Mouse (Mus musculus) cerebellum, adult 11 months (tissue): ENCODE measurements at regions not wholly inside any gene's neighbourhood (a gene's known extent, or its start where the extent isn't known, plus 50 kb on each side); places are given as distances from the start of the nearest gene placed in this dataset.

Source experiments
- DNase-seq: peaks from one replicate; pipeline ENCODE4 v3.0.0; 2022

DNA sequence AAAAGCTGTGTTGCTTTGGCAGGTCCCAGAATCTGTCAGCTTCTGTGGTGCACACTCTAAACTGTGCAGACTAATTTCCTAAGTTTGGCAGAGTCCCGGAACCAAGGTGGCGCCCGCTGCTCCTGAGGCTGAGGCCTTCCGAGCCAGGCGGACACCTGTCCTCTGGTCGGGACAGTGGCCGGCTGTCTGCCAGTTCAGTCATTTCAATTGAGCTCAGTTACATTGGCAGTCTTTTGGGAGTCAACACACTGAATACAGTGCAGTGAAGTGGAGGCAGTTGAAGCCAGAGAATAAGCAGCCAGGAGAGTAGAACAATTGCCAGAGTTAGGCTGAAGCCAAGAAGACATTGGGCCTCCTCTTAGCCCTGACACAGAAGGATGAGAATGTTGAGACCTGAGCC, 164.2 kb downstream of the Cdh19 start:
- peak; percentile 1 for DNase-seq

DNA sequence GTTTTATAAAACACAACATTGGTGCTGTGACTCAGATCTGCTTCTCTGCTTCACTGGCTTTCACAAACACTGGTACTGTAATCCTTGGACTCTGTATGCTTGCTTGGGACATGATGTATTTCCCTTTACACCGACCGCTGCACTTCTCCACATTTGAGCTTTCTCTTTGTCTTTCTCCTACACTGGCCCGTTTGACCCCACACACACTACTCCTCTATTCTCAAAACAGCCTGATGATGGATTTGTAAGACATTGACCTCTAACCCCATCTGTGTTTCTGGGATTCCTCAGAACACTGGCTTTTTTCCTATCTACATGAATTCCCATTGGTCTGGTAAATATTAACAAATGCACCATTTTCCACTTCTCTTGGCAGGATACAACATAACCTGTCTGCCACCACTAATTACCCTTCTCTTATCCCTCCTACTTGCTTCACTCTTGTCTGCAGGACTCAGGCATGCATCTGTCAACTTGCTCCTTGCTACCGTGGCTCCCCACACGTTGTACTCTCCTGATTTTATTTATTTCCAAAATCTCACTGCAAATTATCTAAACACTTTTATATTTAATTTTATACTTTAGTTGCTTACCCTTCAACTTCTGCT, 178.1 kb downstream of the Cdh19 start:
- no peak for DNase-seq

DNA sequence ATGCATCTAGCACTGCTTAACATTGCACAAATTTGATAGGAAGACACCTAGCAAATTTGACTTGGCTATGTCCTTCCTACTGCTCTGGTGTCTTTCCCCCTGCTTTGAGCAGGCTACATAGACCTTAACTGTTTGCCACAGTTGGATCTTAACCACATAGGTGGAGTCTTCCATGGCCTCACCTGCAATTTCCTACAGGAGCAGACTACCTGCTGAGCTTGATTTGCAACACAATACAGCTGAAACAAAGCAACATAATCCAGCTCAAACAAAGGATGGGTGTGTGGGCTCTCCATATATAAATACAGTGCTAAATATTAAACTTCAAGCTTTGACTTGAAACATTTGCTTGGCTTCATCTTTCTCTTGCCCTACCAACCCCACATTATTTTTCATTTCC, 186.8 kb downstream of the Cdh19 start:
- no peak for DNase-seq

DNA sequence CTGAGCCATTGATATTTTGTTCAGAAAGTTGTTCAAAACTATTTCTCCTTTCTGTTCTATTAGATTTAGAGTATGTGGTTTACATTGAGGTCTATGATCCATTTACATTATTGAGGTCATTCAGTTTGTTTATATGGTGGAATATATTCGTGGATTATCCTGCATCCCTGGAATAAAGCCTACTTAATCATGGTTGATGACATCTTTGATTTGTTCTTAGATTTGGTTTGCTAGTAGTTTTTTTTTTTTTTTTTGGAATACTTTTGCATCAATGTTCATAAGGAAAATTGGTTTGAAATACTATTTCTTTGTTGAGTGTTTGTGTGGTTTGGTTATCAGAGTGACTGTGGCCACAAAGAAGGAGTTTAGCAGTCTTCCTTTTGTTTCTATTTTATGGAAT, 202.0 kb downstream of the Cdh19 start:
- no peak for DNase-seq

DNA sequence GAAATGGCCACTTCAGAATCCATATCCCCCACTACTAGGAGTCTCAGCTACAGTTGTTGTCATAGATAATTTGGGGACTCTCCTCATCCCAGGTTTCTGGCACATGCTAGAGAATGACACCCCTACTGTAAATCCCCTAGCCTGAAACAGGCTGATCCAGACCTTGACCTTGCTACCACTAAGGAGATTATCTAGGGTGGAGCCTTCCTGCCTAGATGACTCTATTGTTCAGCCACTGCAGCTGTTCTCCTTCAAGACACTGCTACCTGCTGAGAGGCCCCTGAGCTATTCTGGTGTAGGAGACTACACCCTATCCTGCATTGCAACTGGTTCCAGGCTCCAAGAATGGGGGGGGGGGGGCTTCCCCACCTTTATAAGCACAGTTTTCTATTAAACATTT, 202.5 kb downstream of the Cdh19 start:
- no peak for DNase-seq

DNA sequence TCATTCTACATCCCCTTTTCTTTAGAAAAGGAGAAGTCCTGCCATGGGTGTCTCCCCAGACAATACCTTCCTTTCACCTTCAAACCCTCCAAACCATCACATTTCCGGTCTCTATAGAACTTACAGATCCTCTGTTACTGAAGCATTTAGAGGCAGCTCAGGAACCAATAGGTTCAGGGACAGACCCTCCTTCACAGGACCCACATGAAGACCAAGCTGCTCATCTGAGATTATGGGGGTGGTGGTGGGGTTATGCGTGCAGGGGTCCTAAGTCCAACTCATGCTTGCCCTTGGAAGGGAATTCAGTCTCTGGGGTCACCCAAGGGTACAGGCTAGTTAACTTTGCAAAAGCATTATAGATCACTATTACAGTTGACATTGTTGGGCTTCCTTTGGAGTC, 203.3 kb downstream of the Cdh19 start:
- no peak for DNase-seq

DNA sequence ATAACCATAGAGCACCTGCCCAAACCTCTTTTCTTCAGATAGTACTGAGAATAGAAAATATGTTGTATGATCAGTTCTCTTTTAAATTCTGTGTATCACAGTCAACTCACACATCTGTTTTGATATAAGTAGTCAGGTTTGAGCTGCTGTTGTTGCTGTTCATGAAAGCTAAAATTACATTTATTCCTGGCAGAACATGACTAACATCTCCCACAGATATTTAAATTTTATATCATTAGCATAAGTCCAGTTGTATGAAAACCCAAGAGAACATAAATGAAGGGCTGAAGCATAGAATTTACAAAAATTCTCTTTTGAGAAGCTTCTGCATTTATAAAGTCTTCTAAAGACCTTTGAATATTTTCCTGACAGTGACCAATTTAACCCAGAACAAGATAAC, 252.5 kb downstream of the Cdh19 start:
- DNase-seq = no peak
